Mouse (Mus musculus): ENCODE measurements around the gene Gtf2a1. TPM values are rescaled to one million over a fixed set of nuclear protein-coding genes. Genes with fewer than 3 reads are reported as not detected.

Gtf2a1 gene
- polyA plus RNA-seq (2014; fragmentation: Nextera tagmentation; extraction: Ambion mirVana): 36.9 and 37.6 TPM in 2 replicates

DNA sequence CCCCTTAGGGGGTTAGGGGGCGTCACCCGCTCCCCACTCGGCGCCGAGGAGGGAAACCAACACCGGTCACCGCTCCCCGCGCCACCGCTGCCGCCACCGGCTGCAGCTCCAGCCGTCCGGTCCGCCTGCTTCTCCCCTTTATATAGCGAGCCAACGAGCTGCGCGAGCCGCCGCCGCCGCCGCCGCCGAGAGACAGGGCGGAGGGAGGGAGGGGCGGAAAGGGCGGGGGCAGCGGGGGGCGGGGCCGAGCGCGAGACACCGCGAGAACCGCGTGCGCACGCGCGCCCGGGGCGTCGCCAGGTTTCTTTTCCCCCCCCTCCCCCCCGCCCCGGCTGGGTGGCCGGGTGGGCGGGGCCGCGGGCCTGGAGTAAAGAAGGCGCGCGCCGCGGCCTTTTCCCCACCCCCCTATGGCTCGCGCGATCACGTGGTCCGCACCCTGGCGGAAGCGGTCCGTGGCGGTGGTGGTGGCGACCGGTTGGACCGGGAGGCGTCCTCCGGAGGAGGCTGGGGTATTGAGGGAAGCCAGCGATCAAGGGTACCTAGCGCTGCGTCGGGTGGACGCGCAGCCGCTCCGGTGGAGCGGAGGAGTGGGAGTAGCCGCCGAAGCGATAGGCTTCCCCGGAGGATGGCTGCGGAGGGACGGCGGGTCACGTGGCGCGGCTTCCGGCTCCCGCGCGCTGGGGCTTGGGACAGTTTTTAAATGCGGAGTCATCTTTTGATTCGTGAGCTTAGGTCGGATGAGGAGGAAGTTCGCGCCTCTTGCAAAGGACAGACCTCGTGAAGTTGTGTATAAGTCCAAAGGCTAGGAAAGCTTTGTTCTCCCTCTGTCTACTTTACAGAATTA is at the start of gene Gtf2a1:
TSS of gene Gtf2a1 (minus strand) at position 641 of the 844 bp plus-strand sequence.
- under 1% methylated on average over 90 of the region's 99 CpGs for WGBS

DNA sequence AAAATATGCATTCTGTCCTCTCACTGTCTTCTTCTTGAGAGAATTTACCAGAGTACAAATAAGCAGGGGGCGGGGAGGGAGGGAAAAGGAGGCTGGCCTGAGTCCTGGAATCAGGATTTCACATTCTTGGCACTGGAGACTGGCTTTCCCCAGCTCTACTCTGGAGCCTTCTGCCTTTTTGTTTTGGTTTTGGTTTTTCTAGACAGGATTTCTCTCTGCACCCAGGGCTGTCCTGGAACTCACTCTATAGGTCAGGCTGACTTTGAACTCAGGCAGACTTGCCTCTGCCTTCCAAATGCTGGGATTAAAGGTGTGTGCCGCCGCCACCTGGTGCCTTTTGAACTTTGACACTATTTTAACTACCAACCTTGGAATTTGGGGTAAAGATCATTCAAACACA is 48.1 kb upstream of the Gtf2a1 start:
- H3K4me2 ChIP-seq (replicated peaks; ENCODE audit: low read depth, low read length): no peak overlapping the region
- no peaks in the 10 kb centered on the region for H3K36me3 ChIP-seq (ENCODE audit: control insufficient read depth, insufficient read depth, low read length)
- no peak overlapping the region for H3K27ac ChIP-seq (ENCODE audit: low read length)
- no peak overlapping the region for H3K9ac ChIP-seq (replicated peaks; ENCODE audit: low read depth, low read length)
- ATAC-seq (ENCODE audit: insufficient number of reproducible peaks, insufficient read depth, low FRiP score, low read depth): no peak
- 80% methylated on average over 3 of the region's 3 CpGs for WGBS
- no peak overlapping the region for H3K4me3 ChIP-seq (ENCODE audit: low read depth, low read length)
- no peaks in the 10 kb centered on the region for H3K9me3 ChIP-seq (ENCODE audit: control insufficient read depth, low read depth, low read length)
- H3K27me3 ChIP-seq (ENCODE audit: control insufficient read depth, insufficient read depth, low read length): no peaks in the 10 kb centered on the region
- 0 out of 2 replicates have a peak, but pooled peaks cover 2% of the 10 kb centered on the region for H3K4me1 ChIP-seq (ENCODE audit: control insufficient read depth, insufficient read depth, low read length)

More for the DNA sequence above, at the start of gene Gtf2a1:
- H3K9ac ChIP-seq (replicated peaks; ENCODE audit: low read depth, low read length): peak within 1 kb of the TSS; percentile 100
- ATAC-seq (ENCODE audit: insufficient number of reproducible peaks, insufficient read depth, low FRiP score, low read depth): peak; percentile 85
- H3K27ac ChIP-seq (ENCODE audit: low read length): peak within 1 kb of the TSS; percentile 100
- H3K9me3 ChIP-seq (ENCODE audit: control insufficient read depth, low read depth, low read length): no peaks in the 10 kb centered on the region
- peaks cover 7% of the 10 kb centered on the region; the same call in 1 of the 2 replicates for H3K36me3 ChIP-seq (ENCODE audit: control insufficient read depth, insufficient read depth, low read length)
- H3K4me1 ChIP-seq (ENCODE audit: control insufficient read depth, insufficient read depth, low read length): peaks cover 13% of the 10 kb centered on the region
- H3K27me3 ChIP-seq (ENCODE audit: control insufficient read depth, insufficient read depth, low read length): no peaks in the 10 kb centered on the region
- H3K4me3 ChIP-seq (ENCODE audit: low read depth, low read length): peak within 1 kb of the TSS; percentile 52
- peak within 1 kb of the TSS; percentile 42 for H3K4me2 ChIP-seq (replicated peaks; ENCODE audit: low read depth, low read length)

DNA sequence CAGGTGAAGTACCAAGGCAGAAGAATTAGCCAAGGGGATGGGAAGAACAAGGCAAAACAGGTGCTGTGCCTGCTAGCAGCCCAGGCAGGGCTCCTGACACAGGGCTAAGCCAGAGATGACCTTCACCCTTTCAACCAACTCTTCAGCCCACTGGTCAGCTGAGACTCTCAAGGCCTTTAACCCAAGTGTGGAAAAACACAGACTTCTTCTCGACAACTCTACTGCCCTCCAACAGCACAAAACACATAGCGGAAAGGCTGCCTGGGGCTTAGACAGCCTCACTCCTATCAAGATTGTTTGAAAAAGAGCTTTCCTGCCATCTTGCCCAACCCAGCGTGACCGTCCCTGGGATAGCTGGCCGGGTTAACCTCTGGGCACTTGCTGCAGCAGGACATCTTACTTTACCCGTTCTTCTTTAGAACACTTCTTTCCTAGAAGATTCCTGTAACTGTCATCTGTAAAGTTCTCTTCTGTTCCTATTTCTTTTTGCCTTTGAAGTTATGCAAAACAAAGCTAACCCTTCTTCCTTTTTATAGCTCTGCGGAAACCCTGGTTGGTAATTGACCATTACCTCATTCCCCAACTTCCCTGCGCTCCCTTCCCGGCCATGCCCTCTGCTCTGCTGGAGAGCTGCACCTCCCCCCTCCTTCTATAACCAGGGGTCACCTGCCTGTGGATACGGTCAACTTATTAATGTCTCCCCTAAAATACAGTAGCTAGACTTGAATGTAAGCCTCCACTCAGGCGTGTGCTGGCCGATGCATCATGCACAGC is 47.0 kb upstream of the Gtf2a1 start:
- H3K4me3 ChIP-seq (ENCODE audit: low read depth, low read length): no peak overlapping the region
- ATAC-seq (ENCODE audit: insufficient number of reproducible peaks, insufficient read depth, low FRiP score, low read depth): no peak
- no peak overlapping the region for H3K9ac ChIP-seq (replicated peaks; ENCODE audit: low read depth, low read length)
- H3K9me3 ChIP-seq (ENCODE audit: control insufficient read depth, low read depth, low read length): no peaks in the 10 kb centered on the region
- 75% methylated on average over 12 of the region's 12 CpGs for WGBS
- H3K4me2 ChIP-seq (replicated peaks; ENCODE audit: low read depth, low read length): no peak overlapping the region
- H3K4me1 ChIP-seq (ENCODE audit: control insufficient read depth, insufficient read depth, low read length): 0 out of 2 replicates have a peak, but pooled peaks cover 2% of the 10 kb centered on the region
- H3K36me3 ChIP-seq (ENCODE audit: control insufficient read depth, insufficient read depth, low read length): no peaks in the 10 kb centered on the region
- H3K27me3 ChIP-seq (ENCODE audit: control insufficient read depth, insufficient read depth, low read length): no peaks in the 10 kb centered on the region
- H3K27ac ChIP-seq (ENCODE audit: low read length): no peak overlapping the region

DNA sequence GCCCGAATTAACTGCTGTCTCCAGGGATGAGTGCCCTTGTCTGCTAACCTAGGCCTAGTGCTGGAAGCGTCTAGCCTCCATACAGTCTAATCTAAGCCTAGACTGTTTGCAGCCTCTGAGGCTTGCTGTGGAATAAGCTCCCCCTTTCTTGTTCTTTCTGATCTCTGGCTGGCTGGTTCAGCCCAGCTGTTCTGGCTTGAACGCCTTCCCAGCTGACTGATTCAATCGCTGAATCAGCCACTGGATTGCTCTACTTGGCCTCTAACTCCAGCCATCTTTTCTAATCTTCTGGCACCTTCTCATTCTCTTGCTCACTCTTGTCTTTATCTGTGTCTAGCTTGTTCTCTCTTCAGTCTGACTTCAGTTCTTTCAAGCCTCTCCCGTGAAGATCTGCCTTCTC is 36.2 kb upstream of the Gtf2a1 start:
- Histone ChIP-seq H3K27ac (ENCODE audit: low read length) (no peak overlapping the region), H3K4me3 (ENCODE audit: low read depth, low read length) (no peak overlapping the region), H3K4me2 (replicated peaks; ENCODE audit: low read depth, low read length) (no peak overlapping the region), H3K27me3 (ENCODE audit: control insufficient read depth, insufficient read depth, low read length) (no peaks in the 10 kb centered on the region), H3K36me3 (ENCODE audit: control insufficient read depth, insufficient read depth, low read length) (no peaks in the 10 kb centered on the region), H3K9ac (replicated peaks; ENCODE audit: low read depth, low read length) (no peak overlapping the region), H3K4me1 (ENCODE audit: control insufficient read depth, insufficient read depth, low read length) (no peaks in the 10 kb centered on the region), H3K9me3 (ENCODE audit: control insufficient read depth, low read depth, low read length) (no peaks in the 10 kb centered on the region)
- no peak for ATAC-seq (ENCODE audit: insufficient number of reproducible peaks, insufficient read depth, low FRiP score, low read depth)
- WGBS: 90% methylated on average over 5 of the region's 5 CpGs

DNA sequence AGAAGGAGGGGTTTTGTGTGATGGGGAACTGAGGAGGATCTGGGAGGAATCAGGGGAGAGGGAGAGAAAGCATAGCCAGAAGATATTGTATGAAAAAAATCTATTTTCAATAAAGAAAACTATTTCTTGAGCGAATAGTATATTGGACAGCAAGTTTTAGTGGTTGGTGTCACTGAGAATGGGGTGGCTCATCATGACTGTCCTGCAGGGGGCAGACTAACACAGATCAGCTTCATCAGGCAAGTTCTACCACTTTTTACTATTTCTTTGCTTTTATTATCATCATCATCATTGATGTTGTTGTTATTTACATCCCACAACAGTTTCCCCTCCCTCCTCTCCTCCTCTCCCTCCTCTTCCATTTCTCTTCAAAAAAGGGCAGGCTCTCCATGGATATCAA is 34.7 kb upstream of the Gtf2a1 start:
- no peak overlapping the region for H3K4me3 ChIP-seq (ENCODE audit: low read depth, low read length)
- H3K9me3 ChIP-seq (ENCODE audit: control insufficient read depth, low read depth, low read length): no peaks in the 10 kb centered on the region
- no peaks in the 10 kb centered on the region for H3K36me3 ChIP-seq (ENCODE audit: control insufficient read depth, insufficient read depth, low read length)
- no peak overlapping the region for H3K27ac ChIP-seq (ENCODE audit: low read length)
- WGBS: 74% methylated on average over 1 of the region's 1 CpGs
- H3K4me2 ChIP-seq (replicated peaks; ENCODE audit: low read depth, low read length): no peak overlapping the region
- H3K4me1 ChIP-seq (ENCODE audit: control insufficient read depth, insufficient read depth, low read length): no peaks in the 10 kb centered on the region
- no peak for ATAC-seq (ENCODE audit: insufficient number of reproducible peaks, insufficient read depth, low FRiP score, low read depth)
- no peaks in the 10 kb centered on the region for H3K27me3 ChIP-seq (ENCODE audit: control insufficient read depth, insufficient read depth, low read length)
- H3K9ac ChIP-seq (replicated peaks; ENCODE audit: low read depth, low read length): no peak overlapping the region

DNA sequence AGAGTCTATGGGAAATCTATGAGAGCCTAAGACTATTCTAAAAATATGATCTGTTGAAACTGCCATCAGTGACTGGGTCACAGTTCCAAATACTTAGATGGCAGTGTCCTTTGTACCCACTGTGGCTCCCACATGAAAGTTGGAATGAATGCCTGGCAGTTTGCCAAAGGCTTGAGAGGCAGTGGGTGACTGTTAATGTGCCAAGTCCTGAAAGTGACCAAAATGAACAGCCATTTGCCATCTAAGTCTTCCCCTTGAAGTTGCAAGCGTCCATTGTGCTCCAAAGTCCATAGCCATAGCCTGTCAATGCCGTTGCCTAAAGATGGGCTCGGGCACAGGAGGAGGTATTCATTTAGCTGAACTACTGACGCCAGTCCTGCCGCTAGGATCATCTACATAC is 19.1 kb upstream of the Gtf2a1 start:
- H3K4me1 ChIP-seq (ENCODE audit: control insufficient read depth, insufficient read depth, low read length): no peaks in the 10 kb centered on the region

DNA sequence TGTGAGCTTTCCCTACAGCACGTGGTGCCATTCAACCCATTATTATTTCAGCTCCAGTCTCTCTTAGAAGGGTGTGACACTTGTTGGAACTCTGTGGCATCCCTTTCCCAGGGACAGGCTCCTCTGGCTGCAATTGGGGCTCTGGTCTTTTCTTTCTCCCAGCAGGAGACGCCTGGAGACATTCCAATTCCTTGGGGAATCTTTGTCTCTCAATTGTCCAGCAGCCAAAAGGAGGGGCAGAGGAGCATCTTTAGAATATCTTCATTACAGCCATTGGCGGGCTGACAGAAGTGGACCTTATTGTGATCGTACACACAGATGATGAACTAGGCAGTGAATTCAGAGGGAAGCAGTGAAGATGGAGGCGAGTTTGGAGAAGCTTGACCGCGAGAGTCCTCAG is 17.4 kb upstream of the Gtf2a1 start:
- Histone ChIP-seq H3K4me2 (replicated peaks; ENCODE audit: low read depth, low read length) (no peak overlapping the region), H3K27ac (ENCODE audit: low read length) (no peak overlapping the region), H3K4me1 (ENCODE audit: control insufficient read depth, insufficient read depth, low read length) (no peaks in the 10 kb centered on the region), H3K9me3 (ENCODE audit: control insufficient read depth, low read depth, low read length) (no peaks in the 10 kb centered on the region), H3K4me3 (ENCODE audit: low read depth, low read length) (no peak overlapping the region), H3K36me3 (ENCODE audit: control insufficient read depth, insufficient read depth, low read length) (no peaks in the 10 kb centered on the region), H3K9ac (replicated peaks; ENCODE audit: low read depth, low read length) (no peak overlapping the region), H3K27me3 (ENCODE audit: control insufficient read depth, insufficient read depth, low read length) (no peaks in the 10 kb centered on the region)
- ATAC-seq (ENCODE audit: insufficient number of reproducible peaks, insufficient read depth, low FRiP score, low read depth): no peak
- WGBS: 70% methylated on average over 7 of the region's 7 CpGs

More for the DNA sequence above, 19.1 kb upstream of the Gtf2a1 start:
- H3K9me3 ChIP-seq (ENCODE audit: control insufficient read depth, low read depth, low read length): no peaks in the 10 kb centered on the region
- no peaks in the 10 kb centered on the region for H3K36me3 ChIP-seq (ENCODE audit: control insufficient read depth, insufficient read depth, low read length)
- WGBS: 89% methylated on average over 5 of the region's 5 CpGs
- no peak overlapping the region for H3K9ac ChIP-seq (replicated peaks; ENCODE audit: low read depth, low read length)
- H3K4me2 ChIP-seq (replicated peaks; ENCODE audit: low read depth, low read length): no peak overlapping the region
- no peak overlapping the region for H3K27ac ChIP-seq (ENCODE audit: low read length)
- H3K27me3 ChIP-seq (ENCODE audit: control insufficient read depth, insufficient read depth, low read length): no peaks in the 10 kb centered on the region
- ATAC-seq (ENCODE audit: insufficient number of reproducible peaks, insufficient read depth, low FRiP score, low read depth): no peak
- no peak overlapping the region for H3K4me3 ChIP-seq (ENCODE audit: low read depth, low read length)

DNA sequence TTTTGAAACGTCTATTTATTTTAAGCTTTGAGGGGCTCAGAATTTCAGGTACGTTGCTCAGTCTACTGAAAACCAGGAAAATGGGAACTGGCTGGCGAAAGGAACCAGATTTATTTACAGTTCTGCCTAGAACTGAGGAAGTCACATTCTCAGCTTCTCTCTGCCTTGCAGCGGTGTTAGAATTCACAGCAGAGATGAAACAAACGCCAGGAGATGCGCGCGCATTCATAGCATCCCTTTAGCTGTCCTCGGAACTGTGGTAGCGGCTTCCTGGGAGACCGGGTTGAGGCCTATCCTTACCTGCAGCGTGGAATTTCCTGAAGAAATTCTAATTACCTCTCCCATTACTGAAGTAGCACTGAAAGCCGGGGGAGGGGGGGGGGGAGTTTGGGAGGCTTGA is 16.4 kb upstream of the Gtf2a1 start:
- H3K9ac ChIP-seq (replicated peaks; ENCODE audit: low read depth, low read length): no peak overlapping the region
- no peak for ATAC-seq (ENCODE audit: insufficient number of reproducible peaks, insufficient read depth, low FRiP score, low read depth)
- 82% methylated on average over 13 of the region's 13 CpGs for WGBS

More for the DNA sequence above, 16.4 kb upstream of the Gtf2a1 start:
- H3K4me1 ChIP-seq (ENCODE audit: control insufficient read depth, insufficient read depth, low read length): no peaks in the 10 kb centered on the region
- no peaks in the 10 kb centered on the region for H3K36me3 ChIP-seq (ENCODE audit: control insufficient read depth, insufficient read depth, low read length)
- no peak overlapping the region for H3K4me2 ChIP-seq (replicated peaks; ENCODE audit: low read depth, low read length)
- H3K4me3 ChIP-seq (ENCODE audit: low read depth, low read length): no peak overlapping the region
- H3K27me3 ChIP-seq (ENCODE audit: control insufficient read depth, insufficient read depth, low read length): no peaks in the 10 kb centered on the region
- no peaks in the 10 kb centered on the region for H3K9me3 ChIP-seq (ENCODE audit: control insufficient read depth, low read depth, low read length)
- H3K27ac ChIP-seq (ENCODE audit: low read length): no peak overlapping the region

Data from stomach, embryonic 14.5 days (tissue).